Comparison of ENCODE assay signal across 9 mouse cellular contexts in the genomic region with DNA sequence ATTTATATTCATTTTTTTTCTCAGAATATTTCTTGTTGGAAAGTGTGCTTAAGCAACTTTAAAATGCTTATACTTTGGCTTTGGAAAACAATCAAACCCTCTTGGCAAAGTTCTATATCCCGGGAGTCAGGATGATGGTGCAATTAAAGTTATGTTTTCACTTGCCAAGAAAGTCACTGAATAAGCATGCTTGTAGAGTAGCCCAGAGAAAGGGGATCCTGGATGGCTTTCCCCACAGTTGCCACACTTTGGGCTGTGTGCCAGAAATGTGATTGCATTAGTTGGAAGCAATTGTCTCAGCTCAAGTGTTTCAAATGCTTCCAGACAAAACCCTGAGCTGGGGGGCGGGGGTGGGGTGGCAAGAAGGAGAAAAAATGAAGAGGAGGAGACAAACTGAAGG. TPM values are rescaled to one million over a fixed set of nuclear protein-coding genes. Genes with fewer than 3 reads are reported as not detected.
DNase-seq lines count a peak whose midpoint lies in the region; ATAC-seq and TF ChIP-seq lines count a peak whose summit lies in the region.
"Had no signal": no experiment of that assay in that cellular context is flagged by ENCODE, and none has a peak within 500 bp of the region (broad histone marks: within the 10 kb centered on the region; RNA-seq: fewer than 3 reads in every experiment).

No protein-coding gene starts in this region.

- intact Hi-C loops in gastrocnemius, postnatal 14 days (cut with DNase I; ENCODE audit: low total_unique reads) = no loop called here

- 40% methylated on average over 2 of the region's 2 CpGs for WGBS in liver, adult 2 months
- 65% methylated on average over 2 of the region's 2 CpGs for WGBS in liver, embryonic 11.5 days

- H3K4me1 ChIP-seq in liver, adult 2 months (ENCODE audit: control insufficient read depth, insufficient read depth, low read length) = peaks cover 4% of the 10 kb centered on the region; the same call in 1 of the 2 replicates
- no peaks in the 10 kb centered on the region for H3K4me1 ChIP-seq in liver, embryonic 11.5 days (replicated peaks; ENCODE audit: control insufficient read depth, insufficient read depth, low read length)

- TF ChIP-seq CTCF in liver, adult 2 months (IDR thresholded peaks at IDR 0.05; ENCODE audit: low read depth, low read length) = no peak

- no peaks in the 10 kb centered on the region for H3K9me3 ChIP-seq in liver, embryonic 11.5 days (ENCODE audit: control insufficient read depth, low read length)

- H3K36me3 ChIP-seq in liver, adult 2 months (ENCODE audit: control insufficient read depth, insufficient read depth, low read length) = no peaks in the 10 kb centered on the region
- H3K36me3 ChIP-seq in liver, embryonic 11.5 days (ENCODE audit: control insufficient read depth, insufficient read depth, low read length) = no peaks in the 10 kb centered on the region

- ATAC-seq in liver, embryonic 11.5 days (replicated peaks; ENCODE audit: low FRiP score) = no peak

- no peak overlapping the region for H3K4me2 ChIP-seq in liver, embryonic 11.5 days
- H3K4me2 ChIP-seq: midbrain, embryonic 11.5 days had no signal

- H3K79me2 ChIP-seq in liver, adult 2 months (ENCODE audit: control insufficient read depth, insufficient read depth, low read length) = no peaks in the 10 kb centered on the region

- no peak overlapping the region for H3K4me3 ChIP-seq in liver, adult 2 months (ENCODE audit: insufficient read depth, low read depth, low read length)
- H3K4me3 ChIP-seq in liver, embryonic 11.5 days (ENCODE audit: low read depth, low read length) = no peak overlapping the region

- no peak overlapping the region for H3K9ac ChIP-seq in liver, adult 2 months (ENCODE audit: low read depth, low read length)
- no peak overlapping the region for H3K9ac ChIP-seq in liver, embryonic 11.5 days (ENCODE audit: low read depth, low read length)

- no peak overlapping the region for H3K27ac ChIP-seq in liver, adult 2 months (replicated peaks; ENCODE audit: insufficient read depth, low read depth, low read length)
- no peak overlapping the region for H3K27ac ChIP-seq in liver, embryonic 11.5 days (ENCODE audit: low read depth, low read length)

- peak; percentile 69 for DNase-seq in liver, adult 2 months (ENCODE audit: extremely low read depth, low read depth, low spot score)
- DNase-seq in liver, embryonic 11.5 days (ENCODE audit: low spot score) = no peak
- peak; percentile 7 for DNase-seq in adrenal gland, postnatal 25 days
- DNase-seq in gastrocnemius, postnatal 14 days = peak; percentile 39
- peak; percentile 62 for DNase-seq in lung, postnatal 25 days (ENCODE audit: low spot score)
- DNase-seq in right cerebral cortex, adult 18-20 months = no peak
- DNase-seq in kidney, adult 18-20 months = no peak
- DNase-seq: cerebellum, adult 8-10 months had no signal

- TF ChIP-seq POLR2A in liver, adult 2 months (IDR thresholded peaks at IDR 0.05; ENCODE audit: extremely low read depth, insufficient read depth, low read length) = no peak

- no peaks in the 10 kb centered on the region for H3K27me3 ChIP-seq in liver, adult 2 months (ENCODE audit: control insufficient read depth, insufficient read depth, low read length)
- H3K27me3 ChIP-seq in liver, embryonic 11.5 days (replicated peaks; ENCODE audit: control insufficient read depth, insufficient read depth, low read length) = no peaks in the 10 kb centered on the region

RNA-seq across cellular contexts. Expression of gene Lpar4, which starts 43.9 kb away (rescaled TPM):
- 0.09 and 0.13 TPM in 2 replicates for total RNA-seq in liver, adult 2 months (2014; rRNA removed)
- 0.02 TPM in 1 of 2 replicates, not detected in the other for polyA plus RNA-seq in liver, adult 2 months (2012; rRNA removed)
- polyA plus RNA-seq in liver, embryonic 11.5 days (2014; fragmentation: Nextera tagmentation; extraction: Ambion mirVana) = 9.9 and 12.0 TPM in 2 replicates
- total RNA-seq in adrenal gland, postnatal 25 days (2021) = 1.4 and 2.0 TPM in 2 replicates
- 1 to 10 TPM; 4.8 to 5.7 TPM for total RNA-seq in gastrocnemius, postnatal 14 days (2021)

Comparison
In these comparisons a context has a peak if more than half of its experiments do, and no peak if none do; other contexts are left out.
1. DNase-seq: peak in liver, adult 2 months (single experiment), adrenal gland, postnatal 25 days (single experiment), gastrocnemius, postnatal 14 days (single experiment) and lung, postnatal 25 days (single experiment); none in liver, embryonic 11.5 days (single experiment), right cerebral cortex, adult 18-20 months (single experiment) and kidney, adult 18-20 months (single experiment).